Mouse (Mus musculus) megakaryocyte, embryonic 14.5 days (primary cell): ENCODE measurements around the gene Erp44. TPM values are rescaled to one million over a fixed set of nuclear protein-coding genes. Genes with fewer than 3 reads are reported as not detected.

Experiments used
- H3K27me3 ChIP-seq: replicated peaks from 2 replicates; pipeline ENCODE3; 2012; ENCODE audit warnings: inconsistent platforms
- H3K36me3 ChIP-seq: replicated peaks from 2 replicates; pipeline ENCODE3; 2012; ENCODE audit warnings: low read length, inconsistent platforms, mixed read lengths
- H3K4me1 ChIP-seq: 2 replicates; pipeline ENCODE4 v1.6.1; 2012; ENCODE audit warnings: inconsistent platforms
- H3K4me3 ChIP-seq: replicated peaks from 2 replicates; pipeline ENCODE3; 2012; ENCODE audit warnings: moderate library complexity, mild to moderate bottlenecking, inconsistent platforms
- H3K9me3 ChIP-seq: 2 replicates; pipeline ENCODE4 v1.6.1; 2012; ENCODE audit warnings: inconsistent platforms
- FLI1 ChIP-seq: IDR thresholded peaks from 2 replicates; pipeline ENCODE4 v1.6.1; 2012; ENCODE audit warnings: low read length, inconsistent platforms, mixed read lengths
- GATA1 ChIP-seq: IDR thresholded peaks from 3 replicates; pipeline ENCODE4 v1.6.1; 2012; ENCODE audit warnings: mixed read lengths, low read length, inconsistent platforms, borderline replicate concordance
- polyA plus RNA-seq: library from polyadenylated mRNA; stranded (reverse); fragments of >175 nt; gene quantifications from 2 replicates; pipeline ENCODE4 v1.2.3, GENCODE M21; 2012; ENCODE audit warnings: low replicate concordance; ENCODE audit not compliant: insufficient read depth

The Erp44 gene
- polyA plus RNA-seq, 1 experiment, result 9.1 TPM

DNA sequence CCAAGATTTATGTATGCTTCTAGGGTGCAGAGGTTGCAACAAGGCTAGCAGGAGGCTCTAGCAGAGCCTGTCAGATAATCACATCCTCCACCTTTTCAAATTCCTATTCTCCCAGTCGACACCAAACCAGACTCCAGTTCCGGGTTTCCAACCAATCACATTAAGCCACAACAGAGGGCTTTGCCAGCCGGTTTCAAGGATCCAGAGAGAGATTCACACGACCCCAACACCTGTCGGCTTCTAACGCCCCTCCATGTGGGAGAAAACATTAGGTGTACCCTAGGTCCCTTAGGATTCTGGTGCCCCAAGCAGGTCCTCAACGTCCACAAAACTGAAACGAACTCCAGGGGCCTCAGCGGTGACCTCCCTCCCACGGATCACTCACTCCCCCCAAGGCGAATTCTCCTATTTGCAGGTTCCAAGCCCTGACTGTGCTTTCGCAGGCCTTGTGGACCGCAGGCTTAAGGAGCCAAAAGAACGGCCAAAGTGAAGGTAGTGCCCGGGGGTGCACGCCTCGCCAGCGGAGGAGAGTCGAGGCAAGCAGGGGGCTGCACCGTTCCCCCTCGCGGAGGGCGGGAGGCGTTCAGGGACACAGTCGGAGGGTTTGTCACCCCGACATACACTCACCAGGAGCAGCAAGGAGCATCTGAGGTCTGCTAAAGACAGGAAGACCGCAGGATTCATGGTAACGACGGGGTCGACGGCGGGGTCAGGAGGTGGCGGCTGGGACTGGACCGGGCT is 431 bp downstream of the Erp44 start:
- Histone ChIP-seq H3K4me3 (peak overlapping the region; percentile 100), H3K27me3 (no peaks in the 10 kb centered on the region), H3K4me1 (peaks cover 38% of the 10 kb centered on the region), H3K36me3 (peaks cover 17% of the 10 kb centered on the region), H3K9me3 (no peaks in the 10 kb centered on the region)
- TF ChIP-seq GATA1, result no peak
- no peak for TF ChIP-seq FLI1

DNA sequence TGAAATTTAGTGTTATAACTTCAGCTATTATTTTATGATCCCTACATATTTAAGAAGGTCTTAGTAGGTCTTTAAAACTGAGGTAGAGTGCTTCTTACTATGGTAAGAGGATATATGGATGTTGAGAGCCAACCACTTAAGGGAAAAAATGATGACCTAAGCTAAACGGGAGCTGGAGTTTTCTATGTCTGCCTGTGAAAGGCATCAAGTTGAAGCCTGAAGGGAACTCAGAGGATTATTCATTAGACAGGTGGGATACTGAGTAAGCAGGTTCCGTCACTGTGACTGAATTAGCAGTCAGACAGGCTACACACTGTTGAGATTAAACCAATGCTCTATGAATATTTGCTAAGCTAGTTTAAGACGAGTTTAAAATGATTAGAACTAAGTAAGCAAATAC is 2.3 kb downstream of the Erp44 start:
- TF ChIP-seq GATA1, result no peak
- no peak for TF ChIP-seq FLI1
- H3K27me3 ChIP-seq, result no peaks in the 10 kb centered on the region
- H3K9me3 ChIP-seq, result no peaks in the 10 kb centered on the region
- H3K4me3 ChIP-seq, result no peak overlapping the region
- H3K4me1 ChIP-seq, result peaks cover 44% of the 10 kb centered on the region
- peaks cover 11% of the 10 kb centered on the region for H3K36me3 ChIP-seq

DNA sequence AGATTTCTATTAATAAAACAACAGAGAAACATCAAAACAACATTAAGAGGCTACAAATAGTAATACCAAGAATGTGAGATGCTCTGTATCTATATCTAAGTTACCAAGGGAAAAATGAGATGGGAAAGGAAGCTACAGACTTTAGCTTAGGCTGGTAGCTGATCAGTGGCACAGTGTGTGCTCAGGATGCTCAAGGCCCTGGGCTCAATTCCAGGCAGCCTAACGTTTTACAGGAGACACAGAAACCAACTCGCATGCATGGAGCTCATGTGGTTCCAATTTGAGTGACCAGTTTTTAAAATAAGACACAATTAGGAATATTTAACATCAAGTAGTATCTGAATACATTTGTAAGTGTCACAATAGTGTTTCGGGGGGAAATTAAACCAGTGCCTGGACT is 3.6 kb downstream of the Erp44 start:
- no peaks in the 10 kb centered on the region for H3K9me3 ChIP-seq
- no peak overlapping the region for H3K4me3 ChIP-seq
- no peak for TF ChIP-seq FLI1
- no peak for TF ChIP-seq GATA1
- peaks cover 52% of the 10 kb centered on the region for H3K4me1 ChIP-seq
- peaks cover 11% of the 10 kb centered on the region for H3K36me3 ChIP-seq
- no peaks in the 10 kb centered on the region for H3K27me3 ChIP-seq

DNA sequence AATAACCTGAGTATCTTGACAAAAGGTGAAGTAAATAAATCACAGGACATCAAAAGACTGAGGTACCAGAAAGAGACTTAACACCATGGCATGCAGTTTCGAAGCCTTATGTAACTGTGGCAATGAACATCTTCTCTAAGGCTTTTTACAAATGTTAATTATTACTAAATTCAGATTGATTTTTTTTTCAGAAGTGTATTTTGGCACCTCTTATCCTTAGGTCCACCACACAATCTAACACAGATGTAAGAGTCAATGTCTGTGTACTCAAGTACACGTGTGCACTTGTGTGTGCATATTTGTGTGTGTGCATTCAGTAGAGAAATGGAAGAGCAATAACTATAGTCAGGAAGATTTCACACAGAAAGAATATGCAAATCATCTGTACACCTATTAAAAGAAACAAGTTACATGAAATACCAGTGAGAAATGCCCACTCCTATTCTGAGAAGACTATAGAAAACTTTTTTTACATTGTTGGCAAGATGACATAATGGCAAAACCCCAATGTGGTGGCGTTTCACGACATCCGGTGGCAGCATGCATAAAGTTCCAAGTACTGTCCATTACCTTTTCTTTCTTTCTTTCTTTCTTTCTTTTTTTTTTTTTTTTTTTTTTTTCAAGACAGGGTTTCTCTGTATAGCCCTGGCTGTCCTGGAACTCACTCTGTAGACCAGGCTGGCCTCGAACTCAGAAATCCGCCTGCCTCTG is 6.1 kb downstream of the Erp44 start:
- TF ChIP-seq FLI1, result no peak
- no peak for TF ChIP-seq GATA1
- Histone ChIP-seq H3K36me3 (peaks cover 14% of the 10 kb centered on the region), H3K4me1 (peaks cover 55% of the 10 kb centered on the region), H3K9me3 (no peaks in the 10 kb centered on the region), H3K27me3 (no peaks in the 10 kb centered on the region), H3K4me3 (no peak overlapping the region)

DNA sequence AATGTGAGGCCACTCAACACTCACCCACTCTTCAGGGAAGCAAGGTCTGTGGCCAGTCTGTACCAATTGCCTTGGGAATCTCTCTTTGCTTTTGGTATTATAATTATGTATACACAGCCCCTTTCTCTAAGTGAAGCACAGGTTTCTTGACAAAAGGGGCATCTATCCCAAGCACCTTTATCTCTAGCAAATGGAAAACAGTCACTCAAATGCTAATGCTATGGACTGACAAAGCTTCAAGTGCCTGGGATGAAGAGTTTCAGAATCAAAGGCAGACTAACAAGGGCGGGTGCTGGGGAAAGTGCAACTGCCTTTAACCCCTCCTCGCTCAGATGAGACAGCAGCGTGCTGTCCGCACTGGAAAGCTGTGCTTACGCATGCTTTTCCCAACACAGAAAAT is 7.5 kb downstream of the Erp44 start:
- peaks cover 62% of the 10 kb centered on the region for H3K4me1 ChIP-seq
- no peaks in the 10 kb centered on the region for H3K27me3 ChIP-seq
- peak overlapping the region; percentile 46 for H3K4me3 ChIP-seq
- H3K36me3 ChIP-seq, result peaks cover 14% of the 10 kb centered on the region
- H3K9me3 ChIP-seq, result no peaks in the 10 kb centered on the region
- TF ChIP-seq FLI1 (no peak), GATA1 (no peak)

DNA sequence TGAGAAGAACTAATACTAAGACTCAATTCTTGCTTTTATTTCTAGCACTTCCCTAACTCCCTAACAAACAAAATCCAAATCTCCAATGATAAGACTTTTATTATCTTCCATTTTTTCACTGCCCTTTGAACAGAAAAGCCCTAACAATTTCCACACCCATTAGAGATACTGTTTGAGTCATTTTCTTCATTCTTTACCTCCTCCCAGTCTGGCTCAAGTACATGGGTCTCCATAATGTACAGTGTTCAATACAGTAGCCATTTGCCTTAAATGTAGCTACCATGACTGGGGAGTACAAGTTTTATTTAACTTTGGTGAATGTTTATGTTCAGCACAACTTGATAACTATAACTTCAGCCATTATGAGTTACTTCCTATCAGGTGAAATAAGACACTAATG is 8.8 kb downstream of the Erp44 start:
- H3K36me3 ChIP-seq, result peaks cover 10% of the 10 kb centered on the region
- TF ChIP-seq FLI1 (no peak), GATA1 (no peak)
- no peaks in the 10 kb centered on the region for H3K9me3 ChIP-seq
- H3K4me1 ChIP-seq, result peaks cover 65% of the 10 kb centered on the region
- H3K27me3 ChIP-seq, result no peaks in the 10 kb centered on the region
- no peak overlapping the region for H3K4me3 ChIP-seq

DNA sequence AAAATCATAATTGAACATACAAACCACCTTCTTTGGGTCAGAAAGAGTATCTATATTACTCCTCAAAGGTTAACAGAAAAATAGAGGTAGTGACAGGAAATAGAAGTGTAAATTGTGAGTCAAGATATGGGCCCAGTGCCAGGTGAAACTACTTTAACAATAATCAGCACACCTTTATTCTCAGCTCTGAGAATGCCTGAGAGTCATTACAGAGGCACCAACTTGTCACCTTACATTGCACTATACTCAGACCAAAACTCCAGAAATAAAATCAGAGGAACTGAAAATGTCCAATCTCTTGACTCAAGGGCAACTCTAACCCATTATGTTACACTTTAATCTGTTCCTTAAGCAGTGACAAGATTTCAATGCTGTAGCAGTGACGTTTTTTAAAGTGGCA is 11.2 kb downstream of the Erp44 start:
- no peaks in the 10 kb centered on the region for H3K27me3 ChIP-seq
- H3K4me1 ChIP-seq, result peaks cover 76% of the 10 kb centered on the region
- TF ChIP-seq GATA1 (no peak), FLI1 (no peak)
- peaks cover 3% of the 10 kb centered on the region for H3K36me3 ChIP-seq
- no peak overlapping the region for H3K4me3 ChIP-seq
- H3K9me3 ChIP-seq, result no peaks in the 10 kb centered on the region

DNA sequence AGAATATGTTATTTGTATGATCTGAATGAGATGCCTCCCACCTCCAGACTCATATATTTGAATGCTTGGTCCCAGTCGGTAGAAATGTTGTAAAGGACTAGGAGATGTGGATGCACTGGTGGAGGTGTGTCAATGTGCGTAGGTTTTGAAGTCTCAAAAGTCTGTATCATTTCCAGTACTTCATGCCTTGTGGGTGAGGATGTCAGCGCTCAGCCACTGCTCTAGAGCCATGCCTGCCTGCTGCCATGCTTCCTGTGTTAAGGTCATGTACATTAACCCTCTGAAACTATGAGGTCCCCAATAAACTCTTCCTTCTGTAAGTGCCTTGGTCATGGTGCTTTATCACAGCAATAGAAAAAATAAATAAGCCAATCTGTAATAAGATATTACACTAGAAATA is 11.7 kb downstream of the Erp44 start:
- no peak for TF ChIP-seq FLI1
- TF ChIP-seq GATA1, result no peak
- Histone ChIP-seq H3K36me3 (peaks cover 3% of the 10 kb centered on the region), H3K9me3 (no peaks in the 10 kb centered on the region), H3K27me3 (no peaks in the 10 kb centered on the region), H3K4me3 (no peak overlapping the region), H3K4me1 (peaks cover 79% of the 10 kb centered on the region)

DNA sequence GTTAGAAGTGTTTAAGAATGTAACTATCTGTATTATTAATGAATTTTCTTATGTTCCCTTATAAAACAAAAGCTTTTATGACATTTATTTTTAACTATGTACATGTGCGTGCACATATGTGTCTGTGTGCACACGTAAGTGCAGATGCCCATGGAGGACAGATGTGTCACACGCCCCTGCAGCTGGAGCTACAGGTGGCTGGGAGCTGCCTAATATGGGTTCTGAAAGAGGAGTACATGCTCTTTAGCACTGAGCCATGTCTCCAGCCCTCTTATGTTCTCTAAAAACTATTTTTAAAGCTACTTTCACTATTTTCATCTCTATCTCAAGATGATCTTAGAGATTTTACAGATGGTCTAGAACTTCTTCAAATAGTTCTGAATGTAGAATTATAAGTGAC is 21.3 kb downstream of the Erp44 start:
- Histone ChIP-seq H3K27me3 (no peaks in the 10 kb centered on the region), H3K36me3 (peaks cover 20% of the 10 kb centered on the region), H3K4me1 (peaks cover 33% of the 10 kb centered on the region), H3K9me3 (no peaks in the 10 kb centered on the region), H3K4me3 (no peak overlapping the region)
- no peak for TF ChIP-seq GATA1
- TF ChIP-seq FLI1, result no peak

DNA sequence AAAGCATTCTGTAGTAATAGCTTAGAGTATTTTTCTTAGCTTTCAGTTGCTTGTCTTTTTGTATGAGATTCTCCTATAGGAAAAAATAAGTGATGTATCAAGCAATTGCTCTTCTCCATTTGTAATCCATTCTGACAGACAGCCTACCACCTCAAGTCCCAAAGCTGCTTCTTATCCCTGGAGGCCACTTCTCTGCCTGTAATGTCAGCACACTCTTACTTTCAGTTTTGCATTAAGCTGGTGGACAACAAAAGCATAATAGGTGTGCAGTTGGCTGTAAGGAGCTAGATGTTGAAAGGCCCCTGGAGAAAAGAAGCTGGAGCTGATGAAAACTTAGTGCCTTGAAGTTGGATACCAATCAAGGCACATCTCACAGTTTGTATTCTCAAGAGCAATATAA is 26.1 kb downstream of the Erp44 start:
- peaks cover 34% of the 10 kb centered on the region for H3K4me1 ChIP-seq
- H3K36me3 ChIP-seq, result peaks cover 4% of the 10 kb centered on the region
- peak overlapping the region; percentile 81 for H3K4me3 ChIP-seq
- no peaks in the 10 kb centered on the region for H3K9me3 ChIP-seq
- no peaks in the 10 kb centered on the region for H3K27me3 ChIP-seq
- TF ChIP-seq FLI1, result no peak
- TF ChIP-seq GATA1, result no peak
